Mouse (Mus musculus) small intestine, adult 2 months (tissue): Measurements from ENCODE around the gene Enpep. TPM values are rescaled to one million over a fixed set of nuclear protein-coding genes. Genes with fewer than 3 reads are reported as not detected.

Experiments used
- H3K27ac ChIP-seq: fragments of 200-500 bp; 2 replicates; pipeline ENCODE4 v1.5.1; 2012; ENCODE audit warnings: low read depth, low read length, control low read depth, inconsistent platforms; ENCODE audit not compliant: insufficient read depth
- H3K27me3 ChIP-seq: fragments of 200-500 bp; 2 replicates; pipeline ENCODE4 v1.6.1; 2012; ENCODE audit warnings: mild to moderate bottlenecking, moderate library complexity, low read length, inconsistent platforms; ENCODE audit not compliant: control insufficient read depth, insufficient read depth
- H3K36me3 ChIP-seq: fragments of 200-500 bp; 2 replicates; pipeline ENCODE4 v1.6.1; 2012; ENCODE audit warnings: mild to moderate bottlenecking, low read length, control low read depth, inconsistent platforms; ENCODE audit not compliant: control insufficient read depth, insufficient read depth
- H3K4me1 ChIP-seq: fragments of 200-500 bp; 2 replicates; pipeline ENCODE4 v1.6.1; 2012; ENCODE audit warnings: low read length, inconsistent platforms, mixed read lengths; ENCODE audit not compliant: control insufficient read depth, insufficient read depth, insufficient read length
- H3K4me3 ChIP-seq: fragments of 200-500 bp; 2 replicates; pipeline ENCODE4 v1.5.1; 2012; ENCODE audit warnings: low read depth, mild to moderate bottlenecking, control low read depth, inconsistent platforms, low read length, moderate library complexity
- CTCF ChIP-seq: fragments of 200-500 bp; IDR thresholded peaks from 2 replicates; pipeline ENCODE4 v1.5.1; 2012; ENCODE audit warnings: low read depth, mild to moderate bottlenecking, control low read depth, inconsistent platforms, low read length, moderate library complexity, mixed read lengths; ENCODE audit not compliant: insufficient replicate concordance, insufficient read length; ENCODE audit errors: extremely low read depth
- POLR2A ChIP-seq: fragments of 200-500 bp; IDR thresholded peaks from 2 replicates; pipeline ENCODE4 v1.6.1; 2012; ENCODE audit warnings: low read depth, mild to moderate bottlenecking, control low read depth, inconsistent platforms, low read length, moderate library complexity
- WGBS: fragments of 180-500 bp; shearing (Covaris S2); methylation state at CpG from one replicate; pipeline ENCODE4 v1.1.7; 2018; 5-methylcytosine and 5-hydroxymethylcytosine counted together
- polyA plus RNA-seq: library from polyadenylated mRNA; depleted of rRNA; stranded (reverse); fragments of >200 nt; gene quantifications from 2 replicates; pipeline ENCODE4 v1.2.3, GENCODE M21; 2012

Enpep gene
- polyA plus RNA-seq, 1 experiment = 59.7 TPM

GRCm38 (mm10) chr3:129223964-129224805 lies 108.3 kb downstream of the Enpep start:
- H3K27me3 ChIP-seq = no peaks in the 10 kb centered on the region; the same call in none of the 2 replicates
- peaks cover 1% of the 10 kb centered on the region; the same call in 1 of the 2 replicates for H3K4me1 ChIP-seq
- TF ChIP-seq POLR2A = peak; percentile 28; the same call in 1 of the 2 replicates
- TF ChIP-seq CTCF = no peak
- H3K27ac ChIP-seq = peak overlapping the region; percentile 93
- WGBS = 2% methylated on average over 26 of the region's 26 CpGs
- no peaks in the 10 kb centered on the region for H3K36me3 ChIP-seq
- H3K4me3 ChIP-seq = peak overlapping the region; percentile 81

GRCm38 (mm10) chr3:129223401-129223800 lies 109.1 kb downstream of the Enpep start:
- Histone ChIP-seq H3K27ac (no peak overlapping the region), H3K4me3 (no peak overlapping the region), H3K36me3 (no peaks in the 10 kb centered on the region), H3K4me1 (peaks cover 1% of the 10 kb centered on the region; the same call in 1 of the 2 replicates), H3K27me3 (no peaks in the 10 kb centered on the region; the same call in none of the 2 replicates)
- WGBS = 4% methylated on average over 6 of the region's 6 CpGs
- TF ChIP-seq CTCF (no peak), POLR2A (no peak)

GRCm38 (mm10) chr3:129222448-129223290 lies 109.9 kb downstream of the Enpep start:
- Histone ChIP-seq H3K27me3 (no peaks in the 10 kb centered on the region; the same call in none of the 2 replicates), H3K27ac (peak overlapping the region; percentile 32; the same call in 1 of the 2 replicates), H3K36me3 (no peaks in the 10 kb centered on the region), H3K4me1 (peaks cover 1% of the 10 kb centered on the region; the same call in 1 of the 2 replicates), H3K4me3 (peak overlapping the region; percentile 54)
- no peak for TF ChIP-seq POLR2A
- TF ChIP-seq CTCF = no peak
- WGBS = 5% methylated on average over 21 of the region's 21 CpGs

- H3K27me3 ChIP-seq = no peaks in the 10 kb centered on the region; the same call in none of the 2 replicates
- TF ChIP-seq CTCF (no peak), POLR2A (no peak)
- H3K4me3 ChIP-seq = peak overlapping the region; percentile 56
- 11% methylated on average over 27 of the region's 27 CpGs for WGBS
- peak overlapping the region; percentile 97 for H3K27ac ChIP-seq
- peaks cover 1% of the 10 kb centered on the region; the same call in 1 of the 2 replicates for H3K4me1 ChIP-seq
- H3K36me3 ChIP-seq = no peaks in the 10 kb centered on the region
Measured at GRCm38 (mm10) chr3:129221380-129222260, 110.9 kb downstream of the Enpep start.

GRCm38 (mm10) chr3:129220681-129221379 lies 111.7 kb downstream of the Enpep start:
- H3K27ac ChIP-seq = peak overlapping the region; percentile 97
- peaks cover 1% of the 10 kb centered on the region; the same call in 1 of the 2 replicates for H3K4me1 ChIP-seq
- WGBS = 12% methylated on average over 24 of the region's 24 CpGs
- TF ChIP-seq CTCF (no peak), POLR2A (no peak)
- no peaks in the 10 kb centered on the region; the same call in none of the 2 replicates for H3K27me3 ChIP-seq
- H3K4me3 ChIP-seq = peak overlapping the region; percentile 56
- no peaks in the 10 kb centered on the region for H3K36me3 ChIP-seq
